Mouse (Mus musculus) left cerebral cortex, postnatal 14 days (tissue): ENCODE data around the gene Slc22a14. TPM values are rescaled to one million over a fixed set of nuclear protein-coding genes. Genes with fewer than 3 reads are reported as not detected.
A peak's percentile ranks its signal among the peaks of the same experiment; 100 is the strongest.

Experiments
- DNase-seq, 2 experiments: peaks; one replicate each; pipeline ENCODE4 v3.0.0; 2021 to 2022; ENCODE audit warnings: low spot score in 2 of 2, mixed read lengths in 1 of 2
- intact Hi-C: fragments of 180-260 bp; cut with DNase I; formaldehyde crosslinking; loops from one replicate; pipeline ENCODE4 v1.15.1; 2025
- total RNA-seq, 2 experiments: library from RNA; stranded (reverse); gene quantifications; 2 replicates each; pipeline ENCODE4 v1.2.3; 2021

The Slc22a14 gene
- total RNA-seq, 2 experiments from 2014 or later, result not detected

- intact Hi-C loops, result no loop called here
- DNase-seq, result no peak
Observed at GRCm38 (mm10) chr9:119361416-119361815, 3.9 kb downstream of the Slc22a14 start.

GRCm38 (mm10) chr9:119358058-119358429 is 7.3 kb downstream of the Slc22a14 start:
- no peak for DNase-seq
- intact Hi-C loops, result loop anchor here (5.0 kb wide), 2 partner anchors 39 to 74 kb away; no protein-coding TSS in a partner anchor

GRCm38 (mm10) chr9:119357331-119358057 is 7.9 kb downstream of the Slc22a14 start, which contains the start of gene Xylb:
TSS of gene Xylb (plus strand) at chr9:119357381.
- DNase-seq, result peak; percentile 84 to 89
- intact Hi-C loops, result loop anchor here (5.0 kb wide), 2 partner anchors 40 to 75 kb away; no protein-coding TSS in a partner anchor

GRCm38 (mm10) chr9:119355943-119356342 is 9.4 kb downstream of the Slc22a14 start:
- DNase-seq, result no peak
- intact Hi-C loops, result loop anchor here (1.0 to 5.0 kb wide), 3 partner anchors 15 to 76 kb away; partner anchors contain the start of gene Myd88

GRCm38 (mm10) chr9:119353926-119354325 is 11.4 kb downstream of the Slc22a14 start:
- no peak for DNase-seq

GRCm38 (mm10) chr9:119352060-119352459 is 13.3 kb downstream of the Slc22a14 start:
- peak; percentile 73 to 82 for DNase-seq
- intact Hi-C loops, result no loop called here

More at GRCm38 (mm10) chr9:119353926-119354325, 11.4 kb downstream of the Slc22a14 start:
- intact Hi-C loops, result no loop called here

GRCm38 (mm10) chr9:119350947-119351705 is 14.2 kb downstream of the Slc22a14 start:
- no peak for DNase-seq
- intact Hi-C loops, result no loop called here

GRCm38 (mm10) chr9:119350531-119350930 is 14.8 kb downstream of the Slc22a14 start:
- DNase-seq, result no peak
- intact Hi-C loops, result no loop called here

GRCm38 (mm10) chr9:119346376-119346775 is 19.0 kb downstream of the Slc22a14 start:
- no peak for DNase-seq
- intact Hi-C loops, result no loop called here

- no peak for DNase-seq
- intact Hi-C loops, result no loop called here
Observed at GRCm38 (mm10) chr9:119342728-119343127, 22.6 kb downstream of the Slc22a14 start.

- DNase-seq, result peak; percentile 94 to 98
- intact Hi-C loops, result loop anchor here (1.0 kb wide), 1 partner anchor 15 kb away; no protein-coding TSS in a partner anchor
Observed at GRCm38 (mm10) chr9:119340909-119341816, 24.2 kb downstream of the Slc22a14 start, which contains the start of gene Myd88. TSS of gene Myd88 (minus strand) at chr9:119341411.

GRCm38 (mm10) chr9:119340212-119340580 is 25.2 kb downstream of the Slc22a14 start:
- no peak for DNase-seq
- intact Hi-C loops, result no loop called here

GRCm38 (mm10) chr9:119339558-119340211 is 25.7 kb downstream of the Slc22a14 start, which contains the start of gene Acaa1a:
TSS of gene Acaa1a (plus strand) at chr9:119339676.
- DNase-seq, result peak; percentile 32 to 51
- intact Hi-C loops, result no loop called here

GRCm38 (mm10) chr9:119339106-119339505 is 26.2 kb downstream of the Slc22a14 start:
- intact Hi-C loops, result no loop called here

GRCm38 (mm10) chr9:119338350-119338749 is 27.0 kb downstream of the Slc22a14 start:
- intact Hi-C loops, result no loop called here
- DNase-seq, result no peak

More at GRCm38 (mm10) chr9:119339106-119339505, 26.2 kb downstream of the Slc22a14 start:
- DNase-seq, result no peak

GRCm38 (mm10) chr9:119337842-119338241 is 27.5 kb downstream of the Slc22a14 start:
- DNase-seq, result no peak
- intact Hi-C loops, result no loop called here

- intact Hi-C loops, result no loop called here
- DNase-seq, result no peak
Observed at GRCm38 (mm10) chr9:119335571-119335970, 29.8 kb downstream of the Slc22a14 start.

- intact Hi-C loops, result no loop called here
- DNase-seq, result peak; percentile 26 to 57
Observed at GRCm38 (mm10) chr9:119334834-119335233, 30.5 kb downstream of the Slc22a14 start.

GRCm38 (mm10) chr9:119334324-119334723 is 31.0 kb downstream of the Slc22a14 start:
- intact Hi-C loops, result no loop called here
- DNase-seq, result peak; percentile 39 to 60
